Mouse (Mus musculus): ENCODE data around the gene Gli1.

Gene Gli1

DNA sequence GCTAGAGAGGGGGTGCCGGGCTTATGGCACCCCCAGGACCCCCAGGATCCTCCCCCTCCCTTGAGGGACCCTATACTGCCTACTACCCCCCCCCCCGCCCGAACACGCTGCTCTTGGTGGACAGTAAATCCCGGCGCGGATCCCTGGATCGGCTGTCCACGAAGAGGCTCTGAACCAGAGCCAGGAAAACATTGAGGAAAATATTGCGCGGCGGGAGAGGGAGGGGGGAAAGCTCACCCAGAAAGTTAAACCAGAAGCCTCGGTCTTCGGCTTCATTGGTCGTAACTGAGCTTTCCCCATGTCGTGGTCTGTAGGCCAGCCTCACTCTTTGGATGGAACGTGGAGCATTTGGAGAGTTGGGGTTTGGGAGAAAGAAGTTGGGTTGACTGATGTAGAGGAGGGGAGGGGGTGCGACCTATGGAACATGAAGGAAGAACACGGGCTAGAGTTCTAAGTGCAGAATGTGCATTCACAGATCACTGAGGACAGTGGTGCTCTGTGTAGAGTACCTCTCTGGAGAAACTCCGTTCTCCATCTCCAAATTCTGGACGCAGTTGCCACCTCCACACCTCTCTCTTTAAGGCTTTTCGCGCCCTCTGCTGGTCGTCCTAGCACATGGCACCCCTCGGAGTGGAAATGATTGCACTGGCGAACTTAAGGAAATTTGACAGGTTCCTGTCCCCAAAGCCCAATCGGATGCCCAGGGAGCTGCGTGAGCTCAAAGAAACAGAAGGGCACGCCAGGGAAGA is at the start of gene Gli1:
Gli1 (minus strand) TSS at position 84 of the 749 bp plus-strand sequence.
- DNase-seq: peak; percentile 92

DNA sequence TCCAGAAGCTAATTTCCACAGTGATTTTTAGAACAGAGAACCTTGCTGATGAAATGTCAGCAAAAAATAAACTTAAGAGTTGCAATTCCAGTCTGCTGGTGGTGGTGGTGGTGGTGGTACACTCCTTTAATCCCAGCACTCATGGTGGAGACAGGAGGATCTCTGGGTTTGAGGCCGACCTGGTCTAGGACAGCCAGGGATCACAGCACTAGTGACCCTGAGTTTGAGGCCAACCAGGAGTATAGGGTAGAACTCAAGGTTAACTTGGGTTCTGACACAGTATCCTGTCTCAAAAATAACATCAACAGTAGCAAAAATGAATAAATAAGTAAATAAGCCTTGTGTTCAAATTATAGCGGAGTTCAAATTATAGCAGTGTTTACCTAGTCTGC is 40.0 kb upstream of the Gli1 start:
- no peak for DNase-seq

DNA sequence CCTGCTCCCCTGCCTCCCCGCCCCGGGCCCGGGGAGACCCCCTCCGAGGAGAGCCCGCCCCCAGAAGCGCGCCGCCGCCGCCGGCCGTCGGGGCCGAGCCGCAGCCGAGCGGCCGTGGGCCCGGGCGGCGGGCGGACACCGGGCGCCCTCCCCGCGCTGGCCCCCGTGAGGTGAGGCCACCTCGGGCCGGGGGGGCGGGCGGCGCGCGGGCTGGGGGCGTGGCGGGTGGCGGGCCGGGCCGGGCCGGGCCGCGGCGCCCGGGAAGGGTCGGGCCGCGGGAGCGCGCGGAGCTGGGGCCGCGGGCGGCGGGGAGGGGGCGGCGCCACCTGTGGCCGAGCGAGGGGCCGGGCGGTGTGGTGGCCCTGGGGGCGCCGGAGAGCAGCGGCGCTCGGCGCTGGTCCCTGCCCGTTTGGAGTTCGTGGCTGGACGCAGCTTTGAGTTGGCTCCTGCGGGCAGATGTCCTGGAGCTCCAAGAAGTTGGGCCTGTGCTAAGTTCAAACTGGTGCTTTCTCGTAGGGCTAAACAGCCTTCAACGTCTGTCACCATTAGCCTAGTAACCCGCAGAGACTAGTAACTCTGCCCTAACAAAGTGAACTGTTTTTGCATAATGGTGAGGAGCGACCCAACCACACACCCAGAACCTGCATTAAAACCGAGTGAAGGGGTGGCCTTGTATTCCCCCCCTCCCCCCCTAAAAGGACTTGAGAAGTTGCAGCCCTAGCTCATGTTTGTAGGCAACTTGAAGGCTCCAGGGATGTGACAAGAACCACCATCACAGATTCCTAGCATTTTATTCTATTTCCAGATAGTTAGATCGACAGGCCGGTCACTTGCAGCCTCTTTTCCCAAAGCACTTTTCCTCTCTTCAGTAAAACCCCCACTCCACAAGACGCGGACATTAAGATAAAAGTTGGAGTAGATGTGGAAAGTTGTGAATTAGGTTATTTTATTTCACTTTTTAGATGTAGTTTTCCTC is 39.3 kb upstream of the Gli1 start:
- DNase-seq: peak; percentile 80

DNA sequence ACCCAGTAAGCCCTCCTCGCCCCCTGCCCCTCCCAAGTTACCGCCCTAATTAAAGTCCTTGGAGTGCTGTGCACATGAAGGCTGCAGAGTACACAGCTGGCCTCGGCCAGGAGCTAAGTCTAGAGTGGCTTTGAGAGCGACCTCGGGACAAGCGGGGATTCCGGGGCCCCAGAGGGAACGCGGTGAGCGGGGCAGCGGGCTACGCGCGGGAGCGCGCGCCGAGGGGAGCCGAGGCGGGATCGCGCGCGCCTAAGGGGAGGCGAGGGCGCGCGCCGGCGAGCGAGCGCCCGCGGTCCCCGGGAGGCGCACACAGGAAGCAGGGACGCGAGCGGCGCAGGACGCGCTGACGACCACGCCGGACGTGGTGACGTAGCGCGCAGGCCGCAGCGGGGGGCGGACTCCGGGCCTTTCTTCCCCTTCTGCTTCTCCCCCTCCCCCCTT is 38.5 kb upstream of the Gli1 start, which contains the start of gene R3hdm2:
R3hdm2 (plus strand) TSS at position 77 of the 441 bp plus-strand sequence.
- DNase-seq: peak; percentile 95

DNA sequence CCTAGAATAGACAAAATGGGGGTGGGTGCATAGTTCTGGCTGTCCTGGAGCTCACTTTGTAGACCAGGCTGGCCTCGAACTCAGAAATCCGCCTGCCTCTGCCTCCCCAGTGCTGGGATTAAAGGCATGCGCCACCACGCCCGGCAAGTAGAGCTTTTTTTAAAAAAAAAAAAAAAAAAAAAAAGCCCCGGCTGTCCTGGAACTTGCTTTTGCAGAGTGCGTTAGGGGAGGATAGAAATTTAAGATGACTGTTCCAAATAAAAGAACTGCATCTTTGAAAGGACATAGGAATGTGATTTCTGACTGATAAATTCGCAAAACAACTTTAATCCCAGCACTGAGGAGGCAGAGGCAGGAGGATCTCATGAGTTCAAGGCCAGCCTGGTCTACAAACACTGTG is 37.9 kb upstream of the Gli1 start:
- DNase-seq: no peak

DNA sequence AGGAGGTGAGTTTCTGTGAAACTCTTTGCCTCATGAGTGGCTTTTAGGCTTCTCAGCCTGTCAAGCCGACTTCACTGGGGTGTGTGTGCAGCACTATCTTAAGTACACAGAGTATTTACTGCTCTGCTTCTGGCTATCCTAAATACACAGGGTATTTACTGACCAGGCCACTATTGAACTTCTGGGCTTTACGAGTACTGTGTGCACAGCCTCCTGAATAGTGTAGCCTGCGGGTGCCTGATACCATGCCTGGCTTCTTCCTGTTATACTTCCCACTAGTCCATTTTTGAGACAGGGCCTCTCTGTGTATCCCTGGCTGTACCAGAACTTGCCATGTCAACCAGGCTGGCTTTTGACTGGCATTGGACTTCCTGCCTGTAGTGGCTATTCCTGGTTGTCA is 35.9 kb upstream of the Gli1 start:
- no peak for DNase-seq

DNA sequence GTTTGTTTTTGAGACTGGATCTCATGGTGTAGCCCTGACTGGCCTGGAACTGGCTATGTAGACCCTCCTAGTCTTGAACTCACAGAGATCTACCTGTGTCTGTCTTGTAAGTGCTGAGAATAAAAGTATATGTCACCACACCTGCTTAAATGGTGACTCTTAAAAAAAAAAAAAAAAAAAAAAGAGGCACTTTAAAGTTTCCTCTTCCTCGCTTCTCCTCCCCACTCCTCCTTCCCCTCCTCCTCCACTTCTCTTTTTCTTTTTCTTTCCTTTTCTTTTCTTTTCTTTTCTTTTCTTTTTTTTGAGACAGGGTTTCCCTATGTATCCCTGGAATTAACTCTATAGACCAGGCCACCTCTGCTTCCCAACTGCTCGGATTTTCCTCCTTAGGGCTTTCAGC is 29.2 kb upstream of the Gli1 start:
- no peak for DNase-seq

DNA sequence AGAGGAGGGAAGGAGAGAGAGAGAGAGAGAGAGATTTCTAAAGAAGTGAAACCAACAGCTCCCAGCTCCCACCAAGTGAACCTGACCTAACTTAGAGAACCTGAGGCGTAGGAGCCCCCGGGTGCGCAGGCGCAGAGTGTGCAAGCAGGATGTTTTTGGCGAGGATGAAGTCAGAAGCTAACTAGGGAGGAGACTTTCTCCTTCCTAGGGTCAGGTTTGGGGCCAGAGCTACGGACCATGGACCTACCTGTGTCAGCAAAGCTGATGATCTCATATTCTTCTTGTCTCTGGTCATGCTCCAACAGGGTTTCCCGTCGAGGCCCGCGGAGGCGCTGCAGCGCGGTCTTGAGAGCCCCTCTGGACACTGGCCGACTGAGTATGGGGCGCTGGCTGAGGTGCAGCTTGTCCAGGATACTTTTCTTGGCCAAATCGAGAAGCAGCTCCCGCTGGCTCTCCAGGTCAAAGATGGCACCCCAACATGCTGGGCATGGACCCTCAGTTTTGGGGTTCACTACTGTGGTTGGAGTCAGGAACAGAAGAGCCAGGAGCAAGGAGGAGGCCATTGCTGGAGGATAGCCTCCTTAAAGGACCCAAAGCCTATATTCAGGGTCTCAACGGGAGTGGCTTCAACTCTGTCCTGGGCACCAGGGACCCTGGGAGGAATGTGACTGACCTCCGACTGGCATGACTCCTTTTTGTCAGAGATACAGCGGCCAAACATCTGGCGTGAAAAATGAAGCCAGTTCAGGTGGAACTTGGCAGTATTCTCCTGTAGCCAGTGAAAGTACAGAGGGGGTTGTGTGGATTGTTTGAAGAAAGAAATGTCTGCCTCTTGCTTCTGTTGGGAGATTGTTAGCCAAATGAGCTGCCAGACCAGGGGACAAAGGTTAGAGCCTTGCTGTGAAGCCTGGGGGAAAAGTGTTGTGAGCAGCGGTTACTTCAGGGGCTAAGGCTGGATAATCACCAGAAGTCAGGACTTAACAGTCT is 28.4 kb upstream of the Gli1 start, which contains the start of gene Inhbc:
Inhbc (minus strand) TSS at position 598 of the 987 bp plus-strand sequence.
- no peak for DNase-seq

DNA sequence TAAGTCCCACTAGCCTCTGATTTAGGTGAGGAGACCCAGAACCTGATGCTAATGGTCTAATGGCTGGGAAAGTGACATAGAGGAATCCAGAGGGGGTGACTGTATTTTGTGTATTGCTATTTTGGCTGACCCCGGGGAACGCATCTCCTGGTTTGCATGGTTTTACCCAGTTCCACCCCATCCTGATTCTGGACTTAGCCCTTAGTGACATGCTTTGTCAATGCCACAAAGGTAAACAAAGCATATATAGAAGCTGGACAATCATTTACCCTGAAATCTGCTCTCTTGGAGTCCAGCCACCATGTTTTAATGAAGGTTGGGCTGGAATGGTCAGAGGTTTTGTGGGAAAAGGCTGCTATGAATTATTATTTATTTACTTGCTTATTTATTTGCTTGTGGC is 26.5 kb upstream of the Gli1 start:
- no peak for DNase-seq

DNA sequence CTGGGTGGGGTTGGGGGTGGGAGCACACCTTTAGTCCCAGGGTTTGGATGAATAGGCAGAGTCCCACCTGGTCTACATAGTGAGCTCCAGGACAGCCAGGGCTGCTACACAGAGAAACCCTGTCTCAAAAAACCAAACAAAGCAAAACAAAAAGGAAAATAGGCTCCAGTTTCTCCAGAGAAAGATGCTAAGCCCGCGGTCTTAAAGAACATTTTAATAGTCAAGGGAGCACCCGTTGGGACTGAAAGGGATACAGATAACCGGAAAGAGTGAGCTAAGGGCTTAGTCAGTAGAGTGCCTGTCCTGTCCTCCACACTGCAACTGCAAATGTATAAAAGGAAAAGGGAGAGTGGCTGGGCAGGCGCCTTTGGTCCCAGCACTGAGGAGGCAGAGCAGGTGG is 25.3 kb upstream of the Gli1 start:
- no peak for DNase-seq

DNA sequence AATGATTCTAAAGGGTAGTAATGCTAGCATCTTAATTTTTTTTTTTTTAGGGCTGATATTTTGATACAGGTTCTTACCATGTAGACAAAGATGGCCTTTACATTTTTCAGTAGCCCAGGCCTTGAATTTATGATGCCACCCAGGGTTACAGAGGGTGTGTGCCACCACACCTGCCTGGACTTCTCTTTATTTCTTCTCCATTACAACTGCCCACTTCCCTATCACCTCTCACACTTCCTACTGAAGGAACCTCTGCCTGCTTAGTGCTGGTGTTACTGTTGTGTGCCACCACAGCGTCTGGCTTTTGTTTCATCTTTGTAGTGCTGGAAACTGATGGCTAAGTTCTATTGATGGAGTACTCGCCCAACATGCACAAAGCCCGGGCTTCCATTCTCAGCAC is 18.9 kb upstream of the Gli1 start:
- no peak for DNase-seq

DNA sequence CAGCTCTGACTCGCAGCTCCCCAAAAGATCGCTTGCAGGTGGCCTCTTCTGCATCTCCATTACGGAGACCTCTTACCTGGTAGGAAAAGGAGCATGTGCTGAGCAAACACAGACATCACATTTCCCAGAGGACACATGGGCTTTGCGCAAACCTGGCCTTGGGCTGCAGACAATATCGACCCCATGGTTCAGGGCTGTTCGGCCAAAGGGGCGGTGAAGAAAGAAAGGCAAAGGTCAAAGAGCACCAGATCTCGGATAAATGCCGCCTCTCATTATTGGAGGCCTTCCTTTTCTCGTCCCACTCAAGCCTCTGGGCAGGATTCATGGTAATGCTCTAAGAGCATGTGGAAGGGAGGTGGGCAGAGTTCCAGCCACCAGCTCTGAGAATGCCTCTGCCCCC is 13.6 kb upstream of the Gli1 start:
- DNase-seq: no peak

DNA sequence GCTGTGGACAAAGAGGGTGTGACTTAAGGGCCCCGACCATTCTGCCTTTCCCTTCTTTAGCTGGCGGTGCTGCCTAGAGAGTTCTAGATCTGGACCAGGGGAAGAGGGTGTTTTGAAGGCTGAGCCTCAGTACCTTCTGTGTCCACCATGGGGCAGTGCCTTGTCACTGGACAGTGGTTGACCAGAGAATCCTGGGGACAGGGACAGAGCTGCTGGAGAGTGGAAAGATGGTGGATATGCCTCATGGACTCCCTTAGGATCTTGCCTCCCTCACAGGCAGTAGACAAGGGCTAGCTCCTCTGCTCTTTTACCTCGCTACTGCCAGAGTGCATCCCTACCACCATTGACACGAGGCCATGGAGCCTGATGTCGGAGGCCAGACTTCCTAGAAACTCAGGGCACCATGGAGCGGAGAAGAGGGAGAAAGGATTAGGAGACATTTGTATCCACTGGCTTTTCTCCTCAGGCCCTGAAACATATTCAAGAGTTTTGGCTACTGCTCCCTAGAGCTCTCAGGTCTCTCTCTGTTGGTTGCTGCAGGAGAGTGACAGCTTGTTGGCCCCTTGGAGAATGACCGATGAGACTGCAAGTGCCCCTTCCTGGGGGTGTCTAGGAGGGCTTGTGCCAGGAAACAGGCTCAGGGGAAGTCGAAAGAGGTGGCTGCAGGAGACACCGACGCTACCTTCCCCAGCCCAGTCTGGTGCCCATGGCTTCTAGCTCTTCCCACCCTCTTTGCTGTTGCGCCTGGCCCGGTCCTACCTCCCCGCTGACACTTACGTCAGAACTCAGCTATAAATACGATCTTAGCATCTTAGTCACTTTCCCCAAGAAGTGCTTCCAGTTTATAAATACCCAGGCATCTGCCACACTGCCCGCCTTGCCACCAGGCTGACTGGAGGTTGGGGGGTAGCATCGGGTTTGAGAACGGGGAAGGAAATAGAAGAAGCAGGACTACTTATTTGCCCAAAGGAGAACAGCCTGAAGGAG is 12.4 kb upstream of the Gli1 start, which contains the start of gene Inhbe:
Inhbe (minus strand) TSS at position 503 of the 987 bp plus-strand sequence.
- DNase-seq: no peak

DNA sequence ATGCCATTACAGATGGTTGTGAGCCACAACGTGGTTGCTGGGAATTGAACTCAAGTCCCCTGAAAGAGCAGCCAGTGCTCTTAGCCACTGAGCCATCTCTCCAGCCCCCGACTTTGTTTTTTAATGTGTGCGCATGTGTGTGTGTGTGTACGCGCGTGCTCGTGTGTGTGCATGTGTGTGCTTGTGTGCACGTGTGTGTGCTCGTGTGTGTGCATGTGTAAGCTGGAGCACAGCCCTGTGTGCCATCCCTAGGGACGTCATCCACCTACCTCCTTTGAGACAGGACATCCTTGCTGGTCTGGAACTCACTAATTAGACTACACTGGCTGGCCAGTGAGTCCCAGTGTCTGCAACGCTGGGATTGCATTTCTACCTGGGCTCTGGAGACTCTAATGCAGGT is 11.0 kb upstream of the Gli1 start:
- DNase-seq: no peak

DNA sequence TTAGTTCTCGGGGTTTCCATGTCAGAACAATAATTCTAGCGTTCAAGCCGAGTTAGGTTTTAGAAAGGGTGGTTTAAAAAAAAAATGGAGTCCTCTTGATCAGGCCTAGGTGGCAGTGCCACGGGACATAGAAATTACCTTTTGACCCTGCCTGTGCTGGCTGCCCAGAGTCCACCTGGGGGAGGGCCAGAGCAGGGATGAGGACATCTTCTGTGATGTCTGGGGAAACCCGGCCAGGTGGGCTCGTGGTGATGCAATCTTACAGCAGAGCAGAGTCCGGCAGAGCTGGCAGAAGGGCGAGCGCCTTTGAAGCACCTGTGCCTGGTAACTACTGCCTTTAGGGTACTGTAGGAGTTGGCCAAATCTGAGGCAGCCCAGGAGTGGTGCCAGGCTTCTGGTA is 10.4 kb upstream of the Gli1 start:
- no peak for DNase-seq

DNA sequence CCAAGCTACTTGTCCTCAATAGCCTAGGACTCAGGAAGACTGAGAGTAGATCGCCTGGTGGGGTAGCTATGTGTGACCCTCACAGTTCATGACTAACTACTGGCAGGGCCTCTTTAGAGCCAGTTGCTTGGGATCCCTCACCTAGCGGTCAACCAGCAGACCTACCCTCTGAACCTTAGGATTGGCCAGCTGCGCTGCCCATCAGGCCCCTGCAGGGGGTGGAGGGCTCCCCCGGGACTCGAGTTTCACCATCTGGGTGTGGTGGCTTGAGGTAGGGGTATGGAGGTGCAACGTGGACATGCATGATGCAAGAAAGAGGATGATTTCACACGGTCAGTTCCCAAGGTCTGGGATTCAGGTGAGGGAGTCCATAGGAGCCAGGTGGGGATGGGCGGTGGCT is 9.9 kb upstream of the Gli1 start:
- no peak for DNase-seq

DNA sequence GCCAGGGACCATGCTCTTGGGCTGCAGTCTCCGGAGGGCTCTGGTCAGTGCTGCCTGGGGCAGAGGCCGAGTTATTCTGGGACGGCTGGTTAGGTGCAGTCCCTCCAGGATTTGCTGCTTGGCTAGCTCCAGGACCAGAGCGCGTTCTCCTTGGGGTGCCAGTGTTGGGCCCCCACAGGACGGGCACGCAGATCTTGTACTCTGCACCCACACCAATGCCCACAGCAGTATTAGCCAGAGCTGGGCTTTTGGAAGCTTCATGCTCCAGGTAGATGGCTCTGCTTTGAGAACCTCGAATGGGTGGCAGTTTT is 9.5 kb upstream of the Gli1 start:
- no peak for DNase-seq

DNA sequence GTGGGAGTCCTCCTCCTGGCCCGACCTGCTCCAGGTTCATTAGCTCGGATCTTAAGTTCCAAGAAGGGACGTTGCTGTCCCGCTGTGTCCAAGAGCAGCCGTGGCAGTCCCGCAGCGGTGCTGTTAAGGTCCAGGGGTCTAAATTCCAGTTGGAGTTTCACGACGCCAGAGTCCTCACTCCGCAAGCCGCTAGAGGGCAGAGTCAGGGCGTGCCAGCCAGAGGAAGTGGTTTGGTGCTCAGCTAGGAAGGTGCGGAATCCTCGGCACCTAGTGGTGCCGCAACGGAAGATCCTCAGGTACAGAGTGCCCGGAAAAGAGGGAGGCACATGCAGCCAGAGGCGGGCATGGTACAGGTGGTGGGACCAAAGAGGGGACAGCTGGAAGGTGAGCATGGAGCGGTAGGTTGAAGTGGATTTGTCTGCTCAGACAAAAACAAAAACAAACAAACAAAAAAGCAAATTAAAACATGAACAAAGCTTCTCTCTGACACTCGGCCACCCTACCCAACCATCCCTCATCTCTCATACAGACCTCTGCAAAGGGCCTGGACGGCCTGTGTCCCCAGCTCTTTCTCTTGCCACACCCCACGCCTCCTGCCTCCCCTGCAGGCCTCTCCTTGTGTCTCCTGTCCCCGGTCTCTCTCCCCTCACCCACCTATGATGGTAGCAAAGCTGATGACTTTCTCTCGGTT is 9.0 kb upstream of the Gli1 start:
- DNase-seq: peak; percentile 89

DNA sequence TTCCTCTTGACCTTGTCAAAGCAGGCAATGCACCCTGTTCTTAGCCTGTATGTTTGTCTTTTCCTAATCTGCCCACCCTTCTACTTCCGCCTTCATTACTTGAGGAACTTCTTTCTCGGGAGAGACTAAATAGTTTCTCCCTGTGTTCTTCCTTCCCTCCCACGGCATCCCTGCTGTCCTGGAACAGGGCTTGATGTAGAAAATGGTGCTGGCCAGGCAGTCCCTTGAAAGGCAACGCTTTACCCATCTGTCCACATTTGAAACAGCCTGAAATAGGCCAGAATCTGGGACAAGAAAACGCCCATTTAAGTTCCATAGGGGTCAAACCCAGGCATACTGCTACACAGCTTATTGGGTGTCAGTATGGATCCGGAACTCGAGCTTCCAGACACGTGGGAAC is 8.0 kb upstream of the Gli1 start:
- DNase-seq: no peak

DNA sequence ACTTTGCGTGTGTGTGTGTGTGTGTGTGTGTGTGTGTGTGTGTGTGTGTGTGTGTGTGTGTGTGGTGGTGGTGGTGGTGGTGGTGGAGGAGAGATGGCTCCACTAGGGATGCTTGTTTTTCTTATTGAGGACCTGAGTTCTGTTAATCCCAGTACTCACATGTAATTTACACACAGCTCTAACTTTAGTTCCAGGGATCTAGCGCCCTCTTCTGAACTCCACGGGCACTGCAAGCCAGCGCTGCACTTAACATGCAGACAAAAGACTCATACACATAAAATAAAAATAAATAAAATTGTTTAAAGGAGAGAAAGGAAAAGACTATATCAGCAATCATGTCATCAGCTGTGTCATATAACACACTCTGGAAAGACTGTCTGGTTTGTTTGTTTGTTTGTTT is 7.2 kb upstream of the Gli1 start:
- peak; percentile 70 for DNase-seq

DNA sequence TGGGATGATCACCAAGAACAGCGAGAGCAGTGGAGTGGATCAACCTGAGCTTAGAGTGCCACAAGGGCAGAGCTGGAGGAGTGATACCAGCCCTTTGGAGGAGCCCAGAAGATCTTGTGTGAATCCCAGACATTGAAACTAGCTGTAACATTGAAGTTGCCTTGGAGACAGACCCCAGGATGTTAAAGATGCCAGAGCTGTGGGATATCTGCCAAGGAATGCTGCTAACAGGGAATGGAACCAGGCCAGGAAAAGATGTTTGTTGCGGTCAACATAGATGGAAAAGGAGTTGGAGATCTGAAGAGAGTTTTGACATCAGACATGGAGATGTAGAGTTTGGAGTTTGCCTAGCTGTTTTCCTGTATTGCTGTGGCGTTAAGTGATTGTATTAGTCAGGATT is 4.4 kb upstream of the Gli1 start:
- no peak for DNase-seq
